Mouse (Mus musculus) bone marrow macrophage, adult 2 months (primary cell): ENCODE measurements around the gene Cacng7.

Experiments
- CTCF ChIP-seq: IDR thresholded peaks from 2 replicates; pipeline ENCODE4 v1.5.1; 2012; ENCODE audit warnings: low read depth, mild to moderate bottlenecking, low read length, moderate library complexity
- POLR2A ChIP-seq: IDR thresholded peaks from 2 replicates; pipeline ENCODE4 v1.6.1; 2012; ENCODE audit warnings: mild to moderate bottlenecking, low read depth, low read length, borderline replicate concordance

DNA sequence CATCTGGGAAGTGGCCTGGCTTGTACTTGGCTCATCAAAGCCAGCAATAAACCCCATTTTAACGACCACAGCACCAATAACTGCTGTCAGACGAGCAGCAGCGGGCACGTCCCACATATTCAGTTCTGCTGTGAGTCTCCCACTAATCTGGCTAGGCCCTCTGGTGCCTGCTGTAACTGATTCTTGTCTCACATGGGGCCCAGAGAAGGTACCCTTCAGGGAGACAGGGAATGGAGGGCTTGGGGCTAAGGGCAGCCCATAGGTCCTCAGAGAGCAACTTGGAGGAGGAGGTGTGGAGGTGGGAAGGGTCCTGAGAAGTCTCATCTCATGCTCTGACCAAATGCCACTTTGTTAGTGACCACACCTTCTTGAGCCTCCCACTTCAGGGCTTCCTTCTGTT lies 24.1 kb upstream of the Cacng7 start:
- TF ChIP-seq CTCF (no peak), POLR2A (no peak)
